Mouse (Mus musculus): ENCODE results near the gene Gsn.
A peak's percentile ranks its signal among the peaks of the same experiment; 100 is the strongest.

- TF ChIP-seq TCF3 (IDR thresholded peaks at IDR 0.05; ENCODE audit: insufficient read length, low read depth), result no peak
- no peak for TF ChIP-seq USF1 (IDR thresholded peaks at IDR 0.05; ENCODE audit: low read depth)
- no peak for TF ChIP-seq POLR2A (IDR thresholded peaks at IDR 0.05; ENCODE audit: insufficient read length, low read depth)
- TF ChIP-seq TCF12 (IDR thresholded peaks at IDR 0.05; ENCODE audit: insufficient read depth, poor library complexity, severe bottlenecking), result no peak
- TF ChIP-seq MYOD1 (IDR thresholded peaks at IDR 0.05; ENCODE audit: control insufficient read depth in 1 of 3, insufficient read length in 2 of 3, low read depth in 2 of 3), result peak in 2 of 3 experiments; percentile 41 to 55
These were observed 15.6 kb downstream of the Gsn start for GRCm38 (mm10) chr2:35271817-35272216.
